Mouse (Mus musculus): ENCODE measurements around the gene Tmem203. TPM values are rescaled to one million over a fixed set of nuclear protein-coding genes. Genes with fewer than 3 reads are reported as not detected.

Tmem203 gene
- polyA plus RNA-seq, 1 experiment from 2014 or later = 26.3 TPM

- POLR2A ChIA-PET = no interaction called here
- TF ChIP-seq CTCF (IDR thresholded peaks at IDR 0.05) = no peak
- in situ Hi-C loops (cut with MboI; ENCODE audit: low pct_unique_long_range_greater_than_20kb) = no loop called here
- H3K27me3 ChIP-seq = peaks cover 53% of the 10 kb centered on the region
- DNase-seq (ENCODE audit: low read depth, low spot score) (no peak), ATAC-seq (no peak)
- CTCF ChIA-PET = no interaction called here
Measured at GRCm38 (mm10) chr2:25233421-25233820, 21.8 kb upstream of the Tmem203 start.

DNA sequence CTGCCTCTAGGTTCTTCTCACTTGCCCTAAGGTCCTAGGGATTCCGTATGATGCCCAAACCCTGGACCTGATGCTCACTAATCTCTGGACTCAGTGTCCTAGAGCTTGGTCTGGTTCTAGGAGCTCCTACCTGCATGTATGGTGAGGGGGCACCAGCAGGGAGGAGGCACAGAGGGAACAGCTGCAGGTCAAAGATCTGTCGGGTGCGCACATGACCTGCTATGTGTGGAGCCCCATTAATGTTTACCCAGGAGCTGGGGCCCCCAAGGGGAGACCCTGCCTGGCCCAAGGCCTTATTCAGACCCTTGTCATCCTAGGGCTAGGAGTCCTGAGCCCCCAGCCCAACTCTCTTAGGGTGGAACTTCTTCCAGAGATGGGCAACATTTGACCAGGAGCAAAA lies 21.2 kb upstream of the Tmem203 start, which contains the start of gene Slc34a3:
Gene Slc34a3 (minus strand): TSS at position 315 of the 400 bp plus-strand sequence.
- DNase-seq (ENCODE audit: low read depth, low spot score) (no peak), ATAC-seq (no peak)
- ChIA-PET POLR2A (no interaction called here), CTCF (no interaction called here)
- TF ChIP-seq CTCF (IDR thresholded peaks at IDR 0.05) = no peak
- in situ Hi-C loops (cut with MboI; ENCODE audit: low pct_unique_long_range_greater_than_20kb) = no loop called here
- H3K27me3 ChIP-seq = peaks cover 53% of the 10 kb centered on the region

GRCm38 (mm10) chr2:25234551-25235220 lies 20.6 kb upstream of the Tmem203 start:
- in situ Hi-C loops (cut with MboI; ENCODE audit: low pct_unique_long_range_greater_than_20kb) = no loop called here
- ATAC-seq = no peak
- DNase-seq (ENCODE audit: low read depth, low spot score) = no peak
- peaks cover 53% of the 10 kb centered on the region for H3K27me3 ChIP-seq
- ChIA-PET POLR2A (no interaction called here), CTCF (interaction anchor here (0.8 kb wide), 1 partner anchor 13 kb away, joined by 4 read pairs; no protein-coding TSS in a partner anchor)
- TF ChIP-seq CTCF (IDR thresholded peaks at IDR 0.05) = no peak

DNA sequence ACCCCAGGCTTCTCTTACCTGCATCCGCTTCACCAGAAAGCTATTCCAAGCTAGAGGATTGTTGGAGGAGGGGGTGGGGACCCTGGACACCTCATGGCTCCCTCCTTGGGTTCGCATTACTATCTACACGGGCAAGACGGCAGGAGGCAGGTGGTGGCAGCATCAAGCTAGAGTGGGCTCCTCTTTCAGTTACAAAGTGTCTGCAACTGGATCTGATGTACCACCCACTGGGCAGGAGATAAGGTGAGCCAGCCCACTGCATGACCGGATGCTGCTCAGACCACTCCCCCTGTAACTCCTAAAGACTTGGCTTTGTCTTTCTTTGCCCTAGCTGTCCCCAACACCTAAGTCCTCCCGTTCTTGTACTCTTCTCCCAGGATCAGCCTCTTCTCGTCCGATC lies 18.6 kb upstream of the Tmem203 start, which contains the start of gene Rnf224:
Gene Rnf224 (minus strand): TSS at position 174 of the 400 bp plus-strand sequence.
- TF ChIP-seq CTCF (IDR thresholded peaks at IDR 0.05) = no peak
- CTCF ChIA-PET = interaction anchor here (2.0 kb wide), 1 partner anchor 8 kb away, joined by 12 read pairs; no protein-coding TSS in a partner anchor
- no peak for ATAC-seq
- peaks cover 47% of the 10 kb centered on the region for H3K27me3 ChIP-seq
- POLR2A ChIA-PET = interaction anchor here (0.7 kb wide), 1 partner anchor 16 kb away, joined by 3 read pairs; no protein-coding TSS in a partner anchor
- no peak for DNase-seq (ENCODE audit: low read depth, low spot score)
- in situ Hi-C loops (cut with MboI; ENCODE audit: low pct_unique_long_range_greater_than_20kb) = no loop called here

DNA sequence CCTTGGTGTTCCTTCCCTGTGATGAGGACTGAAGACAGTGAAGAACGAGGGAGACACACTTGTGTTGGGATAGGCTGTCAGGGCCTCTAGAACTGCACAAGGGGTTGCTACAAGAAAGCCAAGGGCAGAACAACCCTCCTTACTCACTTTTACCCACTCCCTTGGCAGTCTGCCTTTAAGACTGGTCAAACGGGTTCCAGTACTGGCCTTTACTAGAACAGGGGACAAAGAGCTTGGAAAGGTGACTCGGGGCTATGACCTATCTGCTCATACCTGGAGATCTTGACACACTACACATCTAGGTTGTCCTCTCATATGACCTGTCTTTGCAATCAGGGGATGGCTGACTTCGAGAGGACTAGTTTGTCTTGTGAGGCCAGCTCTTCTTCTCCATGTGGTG lies 17.7 kb upstream of the Tmem203 start:
- CTCF ChIA-PET = interaction anchor here (2.0 kb wide), 1 partner anchor 9 kb away, joined by 12 read pairs; no protein-coding TSS in a partner anchor
- peaks cover 46% of the 10 kb centered on the region for H3K27me3 ChIP-seq
- no peak for TF ChIP-seq CTCF (IDR thresholded peaks at IDR 0.05)
- POLR2A ChIA-PET = no interaction called here
- in situ Hi-C loops (cut with MboI; ENCODE audit: low pct_unique_long_range_greater_than_20kb) = no loop called here
- no peak for ATAC-seq
- DNase-seq (ENCODE audit: low read depth, low spot score) = no peak

GRCm38 (mm10) chr2:25238106-25238505 lies 17.1 kb upstream of the Tmem203 start:
- no peak for ATAC-seq
- in situ Hi-C loops (cut with MboI; ENCODE audit: low pct_unique_long_range_greater_than_20kb) = no loop called here
- POLR2A ChIA-PET = no interaction called here
- peaks cover 48% of the 10 kb centered on the region for H3K27me3 ChIP-seq
- no peak for DNase-seq (ENCODE audit: low read depth, low spot score)
- no peak for TF ChIP-seq CTCF (IDR thresholded peaks at IDR 0.05)
- CTCF ChIA-PET = interaction anchor here (2.0 kb wide), 1 partner anchor 9 kb away, joined by 12 read pairs; no protein-coding TSS in a partner anchor

DNA sequence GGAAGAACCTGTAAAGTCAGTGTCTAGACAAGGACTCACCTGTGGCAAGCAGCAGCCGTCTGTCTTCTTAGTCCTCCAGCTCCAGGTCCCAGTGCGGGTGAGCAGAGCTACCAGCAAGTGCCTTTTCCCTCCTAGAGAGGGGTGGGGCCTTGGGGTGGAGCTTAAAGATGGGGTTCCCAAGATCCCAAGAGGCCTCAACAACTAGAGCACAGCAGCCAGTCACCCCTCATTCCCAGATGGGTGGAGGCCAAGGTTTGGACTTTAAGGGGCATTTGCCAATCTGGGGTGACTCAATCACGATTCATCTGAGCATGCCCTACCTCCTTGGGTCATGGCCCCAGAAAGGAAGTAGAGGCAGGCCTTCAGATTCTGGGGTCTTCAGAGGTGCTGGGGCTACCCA lies 15.5 kb upstream of the Tmem203 start:
- in situ Hi-C loops (cut with MboI; ENCODE audit: low pct_unique_long_range_greater_than_20kb) = no loop called here
- ATAC-seq (no peak), DNase-seq (ENCODE audit: low read depth, low spot score) (no peak)
- H3K27me3 ChIP-seq = peaks cover 34% of the 10 kb centered on the region
- ChIA-PET POLR2A (no interaction called here), CTCF (interaction anchor here (0.9 to 1.3 kb wide), 3 partner anchors 9 to 32 kb away, joined by 3 to 10 read pairs (median 4); partner anchors contain the start of genes Anapc2 and Ssna1)
- no peak for TF ChIP-seq CTCF (IDR thresholded peaks at IDR 0.05)

GRCm38 (mm10) chr2:25240310-25240709 lies 14.9 kb upstream of the Tmem203 start:
- ChIA-PET POLR2A (interaction anchor here (0.7 kb wide), 1 partner anchor 14 kb away, joined by 3 read pairs; no protein-coding TSS in a partner anchor), CTCF (interaction anchor here (0.9 to 1.3 kb wide), 3 partner anchors 9 to 32 kb away, joined by 3 to 10 read pairs (median 4); partner anchors contain the start of genes Anapc2 and Ssna1)
- TF ChIP-seq CTCF (IDR thresholded peaks at IDR 0.05) = no peak
- in situ Hi-C loops (cut with MboI; ENCODE audit: low pct_unique_long_range_greater_than_20kb) = no loop called here
- ATAC-seq (no peak), DNase-seq (ENCODE audit: low read depth, low spot score) (no peak)
- H3K27me3 ChIP-seq = peaks cover 28% of the 10 kb centered on the region

- POLR2A ChIA-PET = interaction anchor here (0.7 kb wide), 1 partner anchor 15 kb away, joined by 3 read pairs; no protein-coding TSS in a partner anchor
- TF ChIP-seq CTCF (IDR thresholded peaks at IDR 0.05) = no peak
- in situ Hi-C loops (cut with MboI; ENCODE audit: low pct_unique_long_range_greater_than_20kb) = no loop called here
Measured at GRCm38 (mm10) chr2:25240723-25241437, 14.4 kb upstream of the Tmem203 start.

GRCm38 (mm10) chr2:25241438-25241775 lies 13.8 kb upstream of the Tmem203 start:
- no peak for DNase-seq (ENCODE audit: low read depth, low spot score)
- in situ Hi-C loops (cut with MboI; ENCODE audit: low pct_unique_long_range_greater_than_20kb) = no loop called here
- no peak for TF ChIP-seq CTCF (IDR thresholded peaks at IDR 0.05)
- H3K27me3 ChIP-seq = peaks cover 18% of the 10 kb centered on the region
- ChIA-PET POLR2A (no interaction called here), CTCF (no interaction called here)
- no peak for ATAC-seq

More at GRCm38 (mm10) chr2:25240723-25241437, 14.4 kb upstream of the Tmem203 start:
- CTCF ChIA-PET = interaction anchor here (0.9 to 1.3 kb wide), 3 partner anchors 8 to 31 kb away, joined by 3 to 10 read pairs (median 4); partner anchors contain the start of genes Anapc2 and Ssna1
- DNase-seq (ENCODE audit: low read depth, low spot score) (no peak), ATAC-seq (no peak)
- H3K27me3 ChIP-seq = peaks cover 22% of the 10 kb centered on the region

- peaks cover 18% of the 10 kb centered on the region for H3K27me3 ChIP-seq
- in situ Hi-C loops (cut with MboI; ENCODE audit: low pct_unique_long_range_greater_than_20kb) = no loop called here
- POLR2A ChIA-PET = no interaction called here
- no peak for DNase-seq (ENCODE audit: low read depth, low spot score)
- CTCF ChIA-PET = no interaction called here
- TF ChIP-seq CTCF (IDR thresholded peaks at IDR 0.05) = no peak
- ATAC-seq = no peak
Measured at GRCm38 (mm10) chr2:25242101-25242506, 13.1 kb upstream of the Tmem203 start, which contains the start of the genes Rnf208 and Cysrt1. TSS of gene Rnf208 (plus strand) at chr2:25242255. TSS of gene Cysrt1 (minus strand) at chr2:25242452.

Data from Patski (cell line).